Mouse (Mus musculus): ENCODE data around the gene Rpl10a. TPM values are rescaled to one million over a fixed set of nuclear protein-coding genes. Genes with fewer than 3 reads are reported as not detected.

The Rpl10a gene
- polyA plus RNA-seq, 1 experiment from 2014 or later: 653 TPM

DNA sequence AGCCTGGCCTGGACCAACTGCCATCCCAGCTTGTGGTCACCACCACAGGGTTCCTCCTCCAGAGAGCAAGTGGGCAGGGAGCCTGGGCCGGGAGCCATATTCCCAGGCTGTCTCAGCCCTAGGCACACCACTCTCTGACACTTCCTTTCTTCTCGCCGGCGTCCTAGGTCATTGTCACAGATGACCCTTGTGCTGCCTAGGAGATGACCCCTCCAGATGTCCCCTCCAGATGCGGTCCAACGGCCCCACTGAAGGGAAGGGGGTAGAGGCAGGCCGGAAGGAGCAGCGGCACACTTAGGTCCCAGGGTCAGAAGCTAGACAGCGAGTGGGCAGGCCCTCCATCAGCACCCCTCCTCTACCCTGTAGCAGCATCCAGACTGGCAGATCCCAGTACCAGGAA lies 27.9 kb upstream of the Rpl10a start:
- Histone ChIP-seq H3K4me2 (replicated peaks; ENCODE audit: low read depth, low read length) (no peak overlapping the region), H3K4me1 (ENCODE audit: insufficient read depth, low read length) (peaks cover 12% of the 10 kb centered on the region), H3K4me3 (ENCODE audit: low read length) (no peak overlapping the region), H3K27me3 (ENCODE audit: insufficient read depth, low read length) (no peaks in the 10 kb centered on the region), H3K27ac (ENCODE audit: low read length) (0 out of 2 replicates have a peak overlapping the region, but pooled peaks have one; percentile 39), H3K9me3 (ENCODE audit: low read length) (no peaks in the 10 kb centered on the region), H3K9ac (replicated peaks; ENCODE audit: low read length) (no peak overlapping the region; the same call in 1 of the 2 replicates), H3K36me3 (ENCODE audit: insufficient read depth, low read length) (peaks cover 7% of the 10 kb centered on the region)
- WGBS: 44% methylated on average over 9 of the region's 9 CpGs
- peak; percentile 53; the same call in 1 of the 2 replicates for ATAC-seq (ENCODE audit: low FRiP score, low TSS enrichment)

DNA sequence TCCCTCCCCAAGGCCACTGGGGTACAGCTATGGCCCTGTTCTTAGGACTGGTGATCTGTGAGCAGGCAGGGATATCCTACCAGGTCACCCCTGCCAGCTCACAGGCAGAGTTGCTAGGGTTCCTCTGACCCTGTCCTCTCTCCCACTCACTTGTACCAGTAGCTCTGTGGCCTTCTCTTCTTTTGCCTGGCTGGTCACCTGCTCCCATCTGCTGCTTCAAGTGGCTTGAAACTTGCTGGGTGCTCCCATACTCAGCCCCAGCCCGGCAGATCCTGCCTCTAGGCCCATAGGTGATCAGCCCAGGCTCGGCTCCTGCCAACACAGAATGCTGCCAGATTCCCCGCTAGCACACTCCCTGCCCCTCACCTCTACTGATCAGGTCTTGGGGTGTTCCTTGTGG lies 27.4 kb upstream of the Rpl10a start:
- H3K36me3 ChIP-seq (ENCODE audit: insufficient read depth, low read length): peaks cover 7% of the 10 kb centered on the region
- H3K4me1 ChIP-seq (ENCODE audit: insufficient read depth, low read length): peaks cover 12% of the 10 kb centered on the region
- H3K27me3 ChIP-seq (ENCODE audit: insufficient read depth, low read length): no peaks in the 10 kb centered on the region
- no peak; the same call in 1 of the 2 replicates for ATAC-seq (ENCODE audit: low FRiP score, low TSS enrichment)
- no peak overlapping the region for H3K4me2 ChIP-seq (replicated peaks; ENCODE audit: low read depth, low read length)
- H3K27ac ChIP-seq (ENCODE audit: low read length): no peak overlapping the region
- no peak overlapping the region for H3K9ac ChIP-seq (replicated peaks; ENCODE audit: low read length)
- no peak overlapping the region for H3K4me3 ChIP-seq (ENCODE audit: low read length)
- no peaks in the 10 kb centered on the region for H3K9me3 ChIP-seq (ENCODE audit: low read length)
- 59% methylated on average over 3 of the region's 3 CpGs for WGBS

DNA sequence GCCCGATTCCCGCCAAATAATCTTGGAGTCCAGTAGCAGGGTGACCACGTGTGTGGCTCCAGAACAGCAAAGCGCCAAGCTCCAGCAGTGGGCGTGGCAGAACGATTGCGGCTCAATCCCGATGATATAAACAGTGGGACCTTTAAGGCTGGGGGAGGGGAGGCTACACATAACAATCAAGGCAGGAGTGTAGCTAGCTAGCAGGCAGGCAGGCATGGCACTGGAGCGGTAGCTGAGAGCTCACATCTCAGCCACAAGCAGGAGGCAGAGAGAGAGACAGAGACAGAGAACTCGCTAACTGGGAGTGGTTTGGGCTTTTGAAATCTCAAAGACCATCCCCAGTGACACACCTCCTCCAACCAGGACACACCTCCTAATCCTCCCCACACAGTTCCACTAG lies 23.1 kb upstream of the Rpl10a start:
- Histone ChIP-seq H3K9ac (replicated peaks; ENCODE audit: low read length) (no peak overlapping the region), H3K4me3 (ENCODE audit: low read length) (no peak overlapping the region), H3K9me3 (ENCODE audit: low read length) (no peaks in the 10 kb centered on the region), H3K4me2 (replicated peaks; ENCODE audit: low read depth, low read length) (no peak overlapping the region), H3K4me1 (ENCODE audit: insufficient read depth, low read length) (peaks cover 9% of the 10 kb centered on the region; the same call in 1 of the 2 replicates), H3K36me3 (ENCODE audit: insufficient read depth, low read length) (no peaks in the 10 kb centered on the region; the same call in 1 of the 2 replicates), H3K27me3 (ENCODE audit: insufficient read depth, low read length) (no peaks in the 10 kb centered on the region), H3K27ac (ENCODE audit: low read length) (no peak overlapping the region)
- no peak for ATAC-seq (ENCODE audit: low FRiP score, low TSS enrichment)
- 48% methylated on average over 10 of the region's 10 CpGs for WGBS

DNA sequence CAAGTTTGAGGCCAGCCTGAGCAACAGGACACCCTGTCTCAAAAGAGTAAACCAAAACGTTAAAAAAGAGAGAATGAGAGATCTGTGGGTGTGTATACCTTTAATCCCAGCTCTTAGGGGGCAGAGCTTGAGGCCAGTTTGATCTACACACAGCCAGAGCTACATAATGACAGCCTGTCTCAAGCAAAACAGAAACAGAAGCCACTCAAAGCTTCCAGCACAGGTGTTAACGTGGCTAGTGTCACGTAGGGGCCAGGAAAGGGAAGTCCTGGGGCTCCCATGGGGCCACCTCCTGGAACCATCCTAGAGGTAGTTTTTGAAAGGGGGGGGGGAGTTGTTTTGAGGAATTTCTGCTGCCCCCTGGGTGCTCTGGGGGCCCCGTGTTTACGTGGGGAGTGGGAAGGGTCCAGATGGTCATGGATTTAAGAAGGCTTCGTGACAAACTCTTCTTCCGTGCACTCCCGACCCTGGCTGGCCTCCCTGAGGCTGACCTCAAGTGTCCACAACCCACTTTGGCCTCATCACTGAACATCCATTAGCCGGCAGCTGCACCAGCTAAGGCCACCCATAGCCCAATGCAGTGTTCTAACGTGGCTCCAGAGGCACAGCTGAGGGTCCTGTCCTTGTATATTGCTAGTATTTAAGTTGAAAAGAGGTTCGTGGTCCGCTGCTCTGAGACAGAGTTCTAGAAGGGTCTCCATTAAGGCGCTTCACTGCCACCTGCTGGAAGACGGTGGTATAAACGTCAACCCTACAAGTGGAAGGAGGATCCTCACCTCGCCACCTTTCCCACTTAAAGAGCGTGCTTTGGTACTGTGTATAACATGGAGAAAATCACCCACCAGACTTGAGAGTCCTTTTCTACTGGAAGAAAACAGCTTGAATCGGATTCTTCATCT lies 19.7 kb upstream of the Rpl10a start:
- no peak; the same call in 1 of the 2 replicates for ATAC-seq (ENCODE audit: low FRiP score, low TSS enrichment)

DNA sequence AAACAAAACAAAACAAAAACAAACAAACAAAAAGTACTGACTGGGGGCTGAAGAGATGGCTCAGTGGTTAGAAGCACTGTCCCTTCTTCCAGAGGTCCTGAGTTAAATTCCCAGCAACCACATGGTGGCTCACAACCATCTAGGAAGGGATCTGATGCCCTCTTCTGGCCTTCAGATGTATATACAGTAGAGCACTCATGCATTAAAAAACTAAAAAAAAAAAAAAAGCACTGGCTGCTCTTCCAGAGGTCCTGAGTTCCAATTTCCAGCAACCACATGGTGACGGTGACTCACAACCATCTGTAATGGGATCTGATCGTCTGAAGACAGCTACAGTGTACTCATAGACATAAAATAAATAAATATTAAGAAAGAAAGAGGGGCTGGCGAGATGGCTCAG lies 17.4 kb upstream of the Rpl10a start:
- Histone ChIP-seq H3K27ac (ENCODE audit: low read length) (no peak overlapping the region), H3K9me3 (ENCODE audit: low read length) (no peaks in the 10 kb centered on the region), H3K4me3 (ENCODE audit: low read length) (no peak overlapping the region), H3K27me3 (ENCODE audit: insufficient read depth, low read length) (no peaks in the 10 kb centered on the region), H3K4me1 (ENCODE audit: insufficient read depth, low read length) (peaks cover 29% of the 10 kb centered on the region), H3K9ac (replicated peaks; ENCODE audit: low read length) (no peak overlapping the region), H3K4me2 (replicated peaks; ENCODE audit: low read depth, low read length) (no peak overlapping the region), H3K36me3 (ENCODE audit: insufficient read depth, low read length) (peaks cover 5% of the 10 kb centered on the region)
- no peak for ATAC-seq (ENCODE audit: low FRiP score, low TSS enrichment)
- 66% methylated on average over 3 of the region's 3 CpGs for WGBS

More for the DNA sequence above, 19.7 kb upstream of the Rpl10a start:
- H3K9ac ChIP-seq (replicated peaks; ENCODE audit: low read length): no peak overlapping the region
- H3K27ac ChIP-seq (ENCODE audit: low read length): no peak overlapping the region
- H3K9me3 ChIP-seq (ENCODE audit: low read length): no peaks in the 10 kb centered on the region
- H3K4me3 ChIP-seq (ENCODE audit: low read length): no peak overlapping the region
- H3K4me2 ChIP-seq (replicated peaks; ENCODE audit: low read depth, low read length): peak overlapping the region; percentile 33
- H3K36me3 ChIP-seq (ENCODE audit: insufficient read depth, low read length): no peaks in the 10 kb centered on the region
- H3K27me3 ChIP-seq (ENCODE audit: insufficient read depth, low read length): no peaks in the 10 kb centered on the region
- peaks cover 11% of the 10 kb centered on the region; the same call in 1 of the 2 replicates for H3K4me1 ChIP-seq (ENCODE audit: insufficient read depth, low read length)
- 10% methylated on average over 18 of the region's 18 CpGs for WGBS

DNA sequence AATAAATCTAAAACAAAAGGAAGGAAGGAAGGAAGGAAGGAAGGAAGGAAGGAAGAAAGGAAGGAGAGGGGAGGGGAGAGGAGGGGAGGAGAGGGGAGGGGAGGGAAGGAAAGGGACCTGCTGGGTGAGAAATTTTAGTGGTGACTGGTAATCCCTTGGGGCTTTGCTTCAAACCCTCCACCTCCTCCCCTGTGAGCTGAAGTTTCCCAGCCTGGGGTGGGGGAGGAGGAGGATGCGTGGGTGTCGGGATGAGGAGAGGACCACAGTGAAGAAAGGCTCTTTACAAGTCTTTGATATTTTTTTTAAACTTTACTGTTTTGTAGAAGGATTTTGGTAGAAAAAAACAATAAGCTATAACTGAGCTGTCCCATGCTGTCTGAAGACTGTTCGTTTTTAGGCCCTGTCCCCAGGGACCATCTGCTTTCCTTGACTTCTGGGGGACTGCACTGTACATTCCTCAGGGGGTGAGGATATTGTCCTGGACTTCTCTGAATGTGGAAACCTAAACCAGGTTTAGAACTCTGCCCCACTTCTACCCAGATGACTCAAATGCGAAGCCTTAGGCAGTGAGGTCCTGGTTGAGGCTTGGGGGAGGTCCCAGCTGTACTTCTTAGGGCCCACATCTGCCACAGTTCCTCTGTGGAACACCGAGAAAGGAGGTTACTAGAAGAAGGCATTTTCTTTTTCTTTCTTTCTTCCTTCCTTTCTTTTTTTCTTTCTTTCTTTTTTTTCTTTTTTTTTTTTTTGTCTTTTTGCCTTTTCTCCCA lies 16.7 kb upstream of the Rpl10a start:
- 54% methylated on average over 5 of the region's 5 CpGs for WGBS
- Histone ChIP-seq H3K4me3 (ENCODE audit: low read length) (no peak overlapping the region), H3K36me3 (ENCODE audit: insufficient read depth, low read length) (peaks cover 11% of the 10 kb centered on the region), H3K9me3 (ENCODE audit: low read length) (no peaks in the 10 kb centered on the region), H3K27ac (ENCODE audit: low read length) (no peak overlapping the region), H3K4me2 (replicated peaks; ENCODE audit: low read depth, low read length) (no peak overlapping the region), H3K4me1 (ENCODE audit: insufficient read depth, low read length) (peaks cover 30% of the 10 kb centered on the region), H3K27me3 (ENCODE audit: insufficient read depth, low read length) (no peaks in the 10 kb centered on the region), H3K9ac (replicated peaks; ENCODE audit: low read length) (no peak overlapping the region)
- ATAC-seq (ENCODE audit: low FRiP score, low TSS enrichment): no peak

DNA sequence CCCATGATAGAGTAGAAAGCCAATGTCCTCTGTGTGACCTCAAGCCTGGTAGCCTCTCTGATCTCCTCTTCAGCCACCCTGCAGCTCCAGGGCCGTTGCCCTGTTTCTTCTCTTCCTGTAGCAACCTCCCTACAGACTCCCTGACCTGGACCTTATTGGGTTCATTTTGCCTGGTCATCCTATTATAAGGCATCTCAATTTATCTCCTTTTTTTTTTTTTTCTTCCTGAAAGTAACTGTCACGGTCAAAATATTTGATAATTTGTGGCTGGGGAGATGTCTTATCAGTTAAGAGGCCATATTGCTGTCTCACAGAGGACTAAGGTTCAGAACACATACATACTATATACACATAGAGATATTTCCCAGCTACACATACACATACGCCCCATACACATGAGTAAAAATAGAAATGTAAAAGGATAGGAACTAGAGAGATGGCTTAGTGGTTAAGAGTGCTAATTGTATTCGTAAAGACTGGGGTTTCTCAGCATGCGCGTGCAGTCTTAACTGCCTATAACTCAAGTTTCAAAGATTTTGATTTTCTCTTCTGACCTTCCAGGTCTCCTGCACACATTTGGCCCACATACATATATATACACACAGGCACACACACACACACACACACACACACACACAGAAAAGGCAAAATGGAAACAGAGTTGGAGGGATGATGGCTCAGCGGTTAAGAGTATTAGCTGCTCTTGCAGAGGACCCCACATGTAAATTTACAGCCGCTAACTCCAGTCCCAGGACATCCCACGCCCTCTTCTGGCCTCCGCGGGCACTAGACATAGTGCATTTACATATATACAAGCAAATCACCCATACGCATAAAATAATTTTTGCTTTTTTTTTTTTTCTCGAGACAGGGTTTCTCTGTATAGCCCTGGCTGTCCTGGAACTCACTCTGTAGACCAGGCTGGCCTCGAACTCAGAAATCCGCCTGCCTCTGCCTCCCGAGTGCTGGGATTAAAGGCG lies 15.7 kb upstream of the Rpl10a start:
- Histone ChIP-seq H3K9me3 (ENCODE audit: low read length) (no peaks in the 10 kb centered on the region), H3K9ac (replicated peaks; ENCODE audit: low read length) (peak overlapping the region; percentile 56), H3K36me3 (ENCODE audit: insufficient read depth, low read length) (peaks cover 19% of the 10 kb centered on the region), H3K4me3 (ENCODE audit: low read length) (peak overlapping the region; percentile 75), H3K27ac (ENCODE audit: low read length) (peak overlapping the region; percentile 75), H3K27me3 (ENCODE audit: insufficient read depth, low read length) (no peaks in the 10 kb centered on the region), H3K4me2 (replicated peaks; ENCODE audit: low read depth, low read length) (peak overlapping the region; percentile 78), H3K4me1 (ENCODE audit: insufficient read depth, low read length) (peaks cover 32% of the 10 kb centered on the region)
- peak; percentile 11 for ATAC-seq (ENCODE audit: low FRiP score, low TSS enrichment)
- WGBS: 26% methylated on average over 17 of the region's 17 CpGs

DNA sequence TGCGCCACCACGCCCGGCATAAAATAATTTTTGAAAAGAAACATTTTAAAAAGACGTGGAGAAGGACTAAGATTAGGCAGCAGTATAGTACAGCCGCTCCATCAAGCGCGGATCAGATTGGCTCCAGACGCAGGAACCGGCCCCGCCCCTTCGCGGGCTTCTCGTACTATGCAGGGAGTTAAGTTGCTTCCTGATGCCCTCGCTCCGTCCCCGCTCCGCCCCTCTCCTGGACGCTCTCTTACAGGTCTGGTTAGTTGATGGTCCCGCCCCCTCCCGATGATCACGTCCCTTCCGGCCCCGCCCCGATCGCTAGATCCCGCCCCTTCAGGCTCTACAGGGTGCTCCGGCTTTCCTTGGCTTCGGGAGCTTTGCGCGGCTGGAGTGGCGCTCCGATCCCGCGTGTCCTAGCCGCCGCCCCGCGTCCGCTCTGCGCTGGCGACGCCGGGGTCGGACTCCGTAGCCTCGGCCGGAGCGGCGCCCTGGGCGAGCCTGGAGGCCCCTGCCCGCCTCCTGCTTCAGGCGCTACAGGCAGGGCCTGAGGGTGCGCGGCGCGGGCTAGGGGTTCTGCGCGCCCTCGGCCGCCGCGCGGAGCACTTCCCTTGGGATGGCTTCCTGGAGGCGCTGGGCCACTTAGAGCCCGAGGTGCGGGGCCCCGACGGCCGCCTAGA lies 14.9 kb upstream of the Rpl10a start, which contains the start of gene Fance:
Gene Fance, plus strand, starts transcription at position 308 of the 668 bp plus-strand sequence.
- peak within 1 kb of the TSS; percentile 75 for H3K4me3 ChIP-seq (ENCODE audit: low read length)
- H3K4me1 ChIP-seq (ENCODE audit: insufficient read depth, low read length): peaks cover 31% of the 10 kb centered on the region
- WGBS: under 1% methylated on average over 69 of the region's 69 CpGs
- H3K36me3 ChIP-seq (ENCODE audit: insufficient read depth, low read length): peaks cover 24% of the 10 kb centered on the region
- peak within 1 kb of the TSS; percentile 95 for H3K27ac ChIP-seq (ENCODE audit: low read length)
- H3K9ac ChIP-seq (replicated peaks; ENCODE audit: low read length): peak within 1 kb of the TSS; percentile 90
- no peaks in the 10 kb centered on the region for H3K27me3 ChIP-seq (ENCODE audit: insufficient read depth, low read length)
- no peaks in the 10 kb centered on the region for H3K9me3 ChIP-seq (ENCODE audit: low read length)
- peak within 1 kb of the TSS; percentile 78 for H3K4me2 ChIP-seq (replicated peaks; ENCODE audit: low read depth, low read length)
- peak; percentile 98 for ATAC-seq (ENCODE audit: low FRiP score, low TSS enrichment)
